Mouse (Mus musculus): Measurements from ENCODE around the gene Tmco1.

- TF ChIP-seq HCFC1 (IDR thresholded peaks at IDR 0.05; ENCODE audit: borderline replicate concordance, insufficient read depth, low read length) (no peak), MAFK (IDR thresholded peaks at IDR 0.05; ENCODE audit: insufficient read depth, low read depth, low read length) (no peak)
These were observed 66.8 kb downstream of the Tmco1 start for GRCm38 (mm10) chr1:167374942-167375341.
